Mouse (Mus musculus): ENCODE results near the gene Homer2.

Homer2 gene

DNA sequence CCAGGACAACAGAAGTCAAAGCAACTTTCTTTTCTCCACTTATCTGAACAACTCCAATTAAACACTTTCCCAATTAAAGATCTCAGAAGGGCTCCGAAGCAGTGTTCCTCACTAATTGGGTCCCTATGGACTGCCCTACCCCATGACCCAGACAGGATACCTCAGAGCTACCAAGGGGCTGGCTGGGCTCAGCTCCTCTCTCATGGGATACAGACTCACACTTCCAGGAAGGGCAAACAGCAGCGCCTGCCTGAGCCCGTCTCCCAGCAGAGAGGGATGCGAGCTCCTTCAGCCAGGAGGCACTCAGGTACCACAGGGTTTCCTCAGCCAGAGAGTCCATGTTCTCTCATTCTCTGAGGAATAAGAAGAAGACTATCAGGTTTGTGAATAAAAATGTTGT, 9.4 kb downstream of the Homer2 start:
- DNase-seq, result no peak

GRCm38 (mm10) chr7:81695763-81696533, 11.4 kb downstream of the Homer2 start:
- no peak for DNase-seq

DNA sequence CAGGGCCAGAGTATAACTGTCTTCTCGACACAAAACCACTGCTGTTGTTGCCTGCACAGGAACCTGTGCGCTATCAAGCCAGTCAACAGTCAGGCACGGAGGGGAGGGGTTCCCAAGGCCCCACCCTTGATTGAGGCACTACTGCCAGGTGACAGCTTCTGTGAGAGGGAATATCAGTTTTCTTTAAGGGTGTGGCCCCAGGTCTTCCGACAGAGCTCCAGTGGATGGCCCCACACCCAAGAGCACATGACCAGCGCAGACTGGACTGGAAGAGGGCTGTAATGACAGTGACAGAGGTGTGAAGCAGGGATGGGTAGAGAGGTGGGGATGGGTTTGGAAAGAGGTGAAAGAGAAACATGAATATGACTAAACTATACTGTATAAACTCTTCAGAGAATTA, 16.3 kb downstream of the Homer2 start:
- no peak for DNase-seq

- no peak for DNase-seq
These were observed 18.1 kb downstream of the Homer2 start for GRCm38 (mm10) chr7:81689116-81689681.

DNA sequence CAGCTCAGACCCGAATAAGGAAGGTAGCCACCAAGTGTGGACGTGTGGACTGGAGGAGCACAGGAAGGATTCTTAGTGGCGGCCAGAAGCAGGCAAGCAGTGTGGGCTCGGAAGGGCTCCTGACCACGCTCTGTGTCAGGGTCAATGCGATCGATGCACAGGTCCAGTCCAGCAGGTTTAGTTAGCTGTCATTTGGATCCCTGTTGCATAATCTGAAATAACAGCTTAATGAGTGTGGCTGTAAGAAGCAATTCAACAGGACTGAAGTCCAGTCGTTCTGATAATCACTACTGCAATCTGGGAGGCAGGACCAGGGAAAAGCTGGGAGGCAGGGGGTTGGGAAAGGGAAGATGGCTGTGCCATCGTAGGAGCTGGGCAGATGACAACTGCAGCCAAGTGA, 18.9 kb downstream of the Homer2 start:
- no peak for DNase-seq

DNA sequence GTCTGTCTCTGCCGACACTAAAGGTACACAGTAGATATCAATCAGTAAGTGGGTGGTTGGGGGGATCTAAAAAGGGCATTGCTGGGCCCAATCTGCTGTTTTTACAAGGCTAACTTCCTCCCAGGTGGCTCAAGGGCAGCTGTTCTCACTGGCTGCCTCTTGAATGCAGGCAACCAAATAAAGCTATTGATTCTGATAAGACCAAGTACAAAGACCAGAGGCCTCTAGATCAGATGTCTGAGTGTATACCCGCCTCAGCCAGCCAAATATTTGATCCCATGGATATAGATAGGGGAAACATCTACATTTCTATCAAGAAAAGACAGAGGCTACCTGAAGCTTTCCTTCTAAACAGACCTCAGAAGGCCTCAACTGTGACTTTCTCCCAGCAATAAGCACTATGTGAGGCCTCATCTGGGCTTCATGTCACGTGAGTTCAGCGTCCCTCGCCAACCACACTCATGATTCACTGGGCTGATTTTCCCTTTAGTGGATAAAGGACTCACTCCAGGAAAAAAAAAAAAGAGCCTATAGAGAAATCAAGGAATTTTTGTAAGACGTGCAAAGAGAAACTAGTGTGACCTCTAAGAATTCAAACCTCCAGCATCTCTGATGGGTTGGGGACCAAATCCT, 19.5 kb downstream of the Homer2 start:
- no peak for DNase-seq

DNA sequence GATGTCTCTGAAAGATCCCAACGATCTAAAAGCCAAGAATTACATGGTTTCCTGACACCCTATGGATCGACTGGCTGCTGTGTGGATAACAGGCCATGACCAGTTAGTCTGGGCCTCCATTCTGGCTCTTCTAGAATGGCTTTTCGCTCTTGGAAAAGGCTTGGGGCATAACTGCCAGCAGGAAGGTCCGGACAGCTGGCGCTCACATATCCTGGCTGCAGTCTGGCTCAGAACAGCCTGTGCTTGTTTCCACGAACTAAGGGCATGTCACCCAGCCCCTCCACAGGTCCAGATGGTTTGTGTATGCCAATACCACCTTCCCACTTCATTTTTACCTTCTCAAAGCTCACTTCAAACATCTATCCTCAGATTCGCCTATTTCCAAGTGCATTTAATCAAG, 22.0 kb downstream of the Homer2 start:
- DNase-seq, result no peak

- no peak for DNase-seq
These were observed 23.4 kb downstream of the Homer2 start for GRCm38 (mm10) chr7:81683779-81684422.

DNA sequence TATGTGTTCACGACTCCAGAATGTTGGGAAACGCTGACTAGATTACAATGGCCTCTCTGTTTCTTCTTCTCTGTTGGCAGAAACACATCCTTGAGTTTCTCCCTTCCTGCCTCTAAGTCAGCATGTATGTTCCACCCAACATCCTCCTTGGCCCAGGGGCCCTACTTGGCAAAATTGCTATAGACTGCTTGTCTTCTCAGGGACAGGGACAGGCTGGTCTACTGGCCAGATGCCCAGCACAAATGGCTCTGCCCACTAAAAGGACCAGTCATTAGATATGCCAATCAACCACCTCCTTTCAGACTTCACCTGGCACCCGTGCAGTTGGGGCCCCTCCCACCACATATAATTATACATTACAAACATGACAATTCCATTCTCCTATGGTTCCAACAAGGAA, 25.9 kb downstream of the Homer2 start:
- DNase-seq, result no peak

- DNase-seq, result no peak
These were observed 33.8 kb downstream of the Homer2 start for GRCm38 (mm10) chr7:81673359-81674013.

DNA sequence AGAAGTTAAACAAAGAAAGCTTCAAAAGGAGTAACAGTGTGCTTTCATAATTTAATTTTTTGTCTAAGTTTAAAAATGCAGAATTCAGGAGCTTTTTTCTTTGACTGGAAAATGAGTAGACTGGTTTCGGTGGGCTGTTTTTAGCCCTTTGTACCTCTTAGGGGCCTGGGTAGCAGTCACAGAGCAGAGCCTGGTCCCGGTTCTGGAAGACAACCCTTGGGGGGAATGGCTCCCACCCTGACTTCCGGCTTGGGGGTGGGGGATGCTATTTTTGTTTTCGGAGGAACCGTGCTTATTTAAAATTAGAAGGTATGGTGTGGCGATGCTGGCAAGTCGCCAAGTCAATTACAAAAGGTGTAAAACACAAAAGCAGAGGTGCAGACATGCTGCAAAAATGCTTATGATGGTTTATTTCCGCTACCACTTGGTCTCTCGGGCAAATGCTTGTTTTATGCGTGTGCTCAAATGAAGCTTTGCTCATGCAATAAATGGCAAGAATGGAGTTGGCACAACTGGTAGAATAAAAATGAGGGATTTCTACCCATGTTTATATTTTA, 34.5 kb downstream of the Homer2 start:
- DNase-seq, result no peak

DNA sequence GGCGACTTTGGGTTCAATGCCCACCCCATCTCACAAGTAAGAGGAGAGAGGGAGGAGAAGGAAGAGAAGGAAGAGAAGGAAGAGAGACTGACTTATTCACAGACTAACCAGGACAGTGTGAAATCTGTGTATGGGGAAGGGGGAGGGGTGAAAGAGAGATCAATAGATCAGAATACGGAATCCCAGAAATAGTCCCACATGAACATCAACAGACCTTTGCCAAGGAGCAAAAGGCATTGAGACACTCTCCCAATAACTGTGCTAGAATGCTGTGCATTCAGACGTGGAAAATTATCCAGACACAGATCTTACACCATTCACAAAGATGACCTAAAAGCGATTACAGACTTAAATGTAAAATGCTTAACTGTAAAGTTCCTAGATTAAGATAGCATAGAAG, 40.2 kb downstream of the Homer2 start:
- DNase-seq, result no peak

DNA sequence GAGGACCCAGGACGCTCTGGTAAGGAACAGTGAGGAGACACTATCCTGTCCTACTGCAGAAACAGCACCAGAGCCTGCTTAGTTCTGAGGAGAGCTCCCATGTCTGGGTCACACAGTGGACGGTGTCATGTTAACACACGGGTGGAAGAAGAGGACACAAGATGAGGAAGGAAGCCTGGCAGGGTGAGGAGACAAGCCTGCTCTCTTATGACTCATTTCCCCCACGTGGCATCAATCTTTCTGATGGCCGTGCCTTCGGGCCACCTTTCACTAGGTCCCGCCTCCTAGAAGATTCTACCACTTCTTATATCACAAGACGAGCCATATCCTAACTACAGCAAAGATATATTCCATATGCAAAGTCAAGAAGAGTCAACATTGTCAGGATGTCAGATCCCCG, 40.7 kb downstream of the Homer2 start:
- no peak for DNase-seq

GRCm38 (mm10) chr7:81663057-81663456, 44.3 kb downstream of the Homer2 start:
- DNase-seq, result no peak

GRCm38 (mm10) chr7:81657631-81658347, 49.5 kb downstream of the Homer2 start:
- DNase-seq, result no peak

DNA sequence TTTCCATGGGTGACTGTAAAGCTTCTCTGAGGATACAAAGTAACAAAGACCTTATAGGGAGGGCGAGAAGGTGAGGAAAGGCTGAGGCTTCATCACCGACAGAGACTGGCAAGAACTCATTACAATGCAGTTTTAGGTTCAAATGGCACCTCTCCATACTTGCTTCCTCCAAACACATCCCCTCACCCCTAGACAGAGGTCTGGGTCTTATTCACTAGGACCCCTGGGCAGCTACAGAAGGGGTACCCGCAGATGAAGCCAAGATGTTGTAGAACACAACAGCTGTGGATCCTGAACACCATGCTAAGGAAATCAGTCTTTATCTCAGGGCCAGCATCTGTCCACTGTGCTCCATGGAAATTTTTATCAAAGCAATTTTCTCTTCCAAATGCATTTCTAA, 50.3 kb downstream of the Homer2 start:
- DNase-seq, result no peak

GRCm38 (mm10) chr7:81656635-81657034, 50.7 kb downstream of the Homer2 start:
- no peak for DNase-seq

- peak; percentile 33 for DNase-seq
These were observed 52.2 kb downstream of the Homer2 start for GRCm38 (mm10) chr7:81654946-81655718.

GRCm38 (mm10) chr7:81653988-81654387, 53.3 kb downstream of the Homer2 start:
- no peak for DNase-seq

GRCm38 (mm10) chr7:81652296-81652695, 55.0 kb downstream of the Homer2 start:
- no peak for DNase-seq

GRCm38 (mm10) chr7:81651284-81651683, 56.0 kb downstream of the Homer2 start:
- no peak for DNase-seq
